Mouse (Mus musculus): Measurements from ENCODE around the gene Dppa3.

DNA sequence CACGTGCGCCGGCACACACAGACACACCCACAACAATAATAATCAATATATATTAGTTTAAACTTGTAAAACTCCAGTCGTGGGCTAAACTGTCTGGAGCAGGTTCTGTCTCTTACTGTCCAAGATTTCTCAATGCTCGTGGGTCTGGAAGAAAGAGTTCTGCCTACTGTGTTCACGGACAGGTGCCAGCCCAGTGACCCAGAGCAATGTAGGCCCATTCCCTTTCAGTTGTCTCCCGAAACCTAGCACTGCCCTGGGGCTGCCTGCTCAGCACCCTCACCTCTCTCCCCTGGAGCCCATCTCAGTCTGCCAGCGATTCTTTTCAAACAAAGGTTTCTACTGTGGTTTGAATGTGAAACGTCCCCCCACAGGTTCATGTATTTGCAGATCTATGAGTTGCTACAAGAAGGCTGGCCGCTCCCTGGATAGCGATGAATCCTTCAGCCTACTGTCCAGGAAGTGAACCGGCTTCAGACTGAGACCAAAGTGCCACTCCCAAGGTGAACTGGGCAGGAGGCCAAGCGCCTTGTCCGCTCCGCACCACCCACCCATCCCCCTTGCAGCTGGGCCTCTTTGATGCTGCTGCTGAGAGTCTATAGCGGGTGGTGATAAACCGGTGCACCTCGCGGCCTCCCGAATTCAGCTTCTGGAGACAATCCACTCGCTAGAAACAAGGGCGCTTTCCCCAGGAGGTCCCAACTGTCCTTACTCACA is 36.5 kb downstream of the Dppa3 start:
- TF ChIP-seq CTCF (IDR thresholded peaks at IDR 0.05; ENCODE audit: low read depth, low read length): no peak
- TF ChIP-seq POLR2A (IDR thresholded peaks at IDR 0.05; ENCODE audit: borderline replicate concordance, low read depth, low read length): no peak

Data from bone marrow macrophage, adult 2 months (primary cell).